Mouse (Mus musculus): ENCODE results near the gene Stk11. TPM values are rescaled to one million over a fixed set of nuclear protein-coding genes. Genes with fewer than 3 reads are reported as not detected.

Stk11 gene
- polyA plus RNA-seq, 1 experiment from 2014 or later, result 16.9 TPM

- H3K9ac ChIP-seq (replicated peaks), result no peak overlapping the region
- H3K4me1 ChIP-seq, result peaks cover 33% of the 10 kb centered on the region
- H3K36me3 ChIP-seq, result no peaks in the 10 kb centered on the region
- ATAC-seq (ENCODE audit: low FRiP score), result no peak
- H3K27me3 ChIP-seq (replicated peaks), result no peaks in the 10 kb centered on the region
- H3K4me2 ChIP-seq, result no peak overlapping the region
- 19% methylated on average over 6 of the region's 7 CpGs for WGBS
- H3K9me3 ChIP-seq (replicated peaks), result no peaks in the 10 kb centered on the region
- H3K4me3 ChIP-seq (replicated peaks), result no peak overlapping the region
- H3K27ac ChIP-seq (replicated peaks), result no peak overlapping the region
These were observed 18.3 kb upstream of the Stk11 start for GRCm38 (mm10) chr10:80097275-80097674.

- 86% methylated on average over 5 of the region's 5 CpGs for WGBS
- Histone ChIP-seq H3K4me3 (replicated peaks) (no peak overlapping the region), H3K9ac (replicated peaks) (no peak overlapping the region), H3K4me2 (no peak overlapping the region), H3K9me3 (replicated peaks) (no peaks in the 10 kb centered on the region), H3K4me1 (peaks cover 38% of the 10 kb centered on the region), H3K27me3 (replicated peaks) (no peaks in the 10 kb centered on the region), H3K27ac (replicated peaks) (no peak overlapping the region), H3K36me3 (no peaks in the 10 kb centered on the region)
- ATAC-seq (ENCODE audit: low FRiP score), result no peak
These were observed 17.0 kb upstream of the Stk11 start for GRCm38 (mm10) chr10:80098630-80099029.

GRCm38 (mm10) chr10:80100982-80101381 is 14.6 kb upstream of the Stk11 start:
- 70% methylated on average over 11 of the region's 11 CpGs for WGBS
- H3K4me2 ChIP-seq, result peak overlapping the region; percentile 93
- peak overlapping the region; percentile 95; the same call in 1 of the 2 replicates for H3K4me3 ChIP-seq (replicated peaks)

GRCm38 (mm10) chr10:80102216-80102915 is 13.2 kb upstream of the Stk11 start:
- H3K4me2 ChIP-seq, result peak overlapping the region; percentile 93
- no peaks in the 10 kb centered on the region for H3K36me3 ChIP-seq
- H3K27ac ChIP-seq (replicated peaks), result peak overlapping the region; percentile 79
- WGBS, result under 1% methylated on average over 58 of the region's 59 CpGs
- H3K4me3 ChIP-seq (replicated peaks), result peak overlapping the region; percentile 95
- no peaks in the 10 kb centered on the region for H3K27me3 ChIP-seq (replicated peaks)
- H3K9me3 ChIP-seq (replicated peaks), result no peaks in the 10 kb centered on the region
- ATAC-seq (ENCODE audit: low FRiP score), result peak; percentile 91
- peaks cover 36% of the 10 kb centered on the region for H3K4me1 ChIP-seq
- peak overlapping the region; percentile 91 for H3K9ac ChIP-seq (replicated peaks)

More at GRCm38 (mm10) chr10:80100982-80101381, 14.6 kb upstream of the Stk11 start:
- no peaks in the 10 kb centered on the region for H3K9me3 ChIP-seq (replicated peaks)
- H3K9ac ChIP-seq (replicated peaks), result no peak overlapping the region; the same call in 1 of the 2 replicates
- peaks cover 38% of the 10 kb centered on the region for H3K4me1 ChIP-seq
- H3K36me3 ChIP-seq, result no peaks in the 10 kb centered on the region
- no peak for ATAC-seq (ENCODE audit: low FRiP score)
- no peak overlapping the region for H3K27ac ChIP-seq (replicated peaks)
- H3K27me3 ChIP-seq (replicated peaks), result no peaks in the 10 kb centered on the region

GRCm38 (mm10) chr10:80103032-80103431 is 12.6 kb upstream of the Stk11 start:
- 89% methylated on average over 2 of the region's 2 CpGs for WGBS
- Histone ChIP-seq H3K27me3 (replicated peaks) (no peaks in the 10 kb centered on the region), H3K9ac (replicated peaks) (peak overlapping the region; percentile 91), H3K9me3 (replicated peaks) (no peaks in the 10 kb centered on the region), H3K36me3 (no peaks in the 10 kb centered on the region), H3K4me2 (peak overlapping the region; percentile 93), H3K27ac (replicated peaks) (peak overlapping the region; percentile 79), H3K4me1 (peaks cover 35% of the 10 kb centered on the region), H3K4me3 (replicated peaks) (no peak overlapping the region)
- no peak for ATAC-seq (ENCODE audit: low FRiP score)

- no peak overlapping the region for H3K27ac ChIP-seq (replicated peaks)
- no peak for ATAC-seq (ENCODE audit: low FRiP score)
- 78% methylated on average over 3 of the region's 3 CpGs for WGBS
These were observed 11.4 kb upstream of the Stk11 start for GRCm38 (mm10) chr10:80104181-80104580.

GRCm38 (mm10) chr10:80105460-80105859 is 10.1 kb upstream of the Stk11 start, which contains the start of gene Sbno2:
TSS of gene Sbno2 (minus strand) at chr10:80105571.
- Histone ChIP-seq H3K9ac (replicated peaks) (no peak within 1 kb of the TSS), H3K27ac (replicated peaks) (no peak within 1 kb of the TSS), H3K4me3 (replicated peaks) (no peak within 1 kb of the TSS), H3K4me1 (peaks cover 22% of the 10 kb centered on the region), H3K36me3 (no peaks in the 10 kb centered on the region), H3K27me3 (replicated peaks) (0 out of 2 replicates have a peak, but pooled peaks cover 2% of the 10 kb centered on the region), H3K4me2 (no peak within 1 kb of the TSS), H3K9me3 (replicated peaks) (no peaks in the 10 kb centered on the region)
- whole genome bisulfite sequencing, result 66% methylated on average over 5 of the region's 5 CpGs
- no peak for ATAC-seq (ENCODE audit: low FRiP score)

More at GRCm38 (mm10) chr10:80104181-80104580, 11.4 kb upstream of the Stk11 start:
- Histone ChIP-seq H3K4me1 (peaks cover 34% of the 10 kb centered on the region), H3K9ac (replicated peaks) (no peak overlapping the region), H3K9me3 (replicated peaks) (no peaks in the 10 kb centered on the region), H3K36me3 (no peaks in the 10 kb centered on the region), H3K27me3 (replicated peaks) (no peaks in the 10 kb centered on the region), H3K4me2 (no peak overlapping the region), H3K4me3 (replicated peaks) (no peak overlapping the region)

- 70% methylated on average over 5 of the region's 5 CpGs for WGBS
- Histone ChIP-seq H3K4me3 (replicated peaks) (no peak overlapping the region), H3K4me2 (no peak overlapping the region), H3K36me3 (no peaks in the 10 kb centered on the region), H3K27me3 (replicated peaks) (0 out of 2 replicates have a peak, but pooled peaks cover 2% of the 10 kb centered on the region), H3K9ac (replicated peaks) (no peak overlapping the region), H3K9me3 (replicated peaks) (no peaks in the 10 kb centered on the region), H3K27ac (replicated peaks) (no peak overlapping the region), H3K4me1 (peaks cover 17% of the 10 kb centered on the region)
- ATAC-seq (ENCODE audit: low FRiP score), result no peak
These were observed 9.7 kb upstream of the Stk11 start for GRCm38 (mm10) chr10:80105926-80106325.

GRCm38 (mm10) chr10:80107678-80108077 is 7.9 kb upstream of the Stk11 start:
- Histone ChIP-seq H3K4me3 (replicated peaks) (no peak overlapping the region), H3K27ac (replicated peaks) (no peak overlapping the region), H3K36me3 (no peaks in the 10 kb centered on the region), H3K9ac (replicated peaks) (no peak overlapping the region), H3K4me1 (peaks cover 4% of the 10 kb centered on the region; the same call in 1 of the 2 replicates), H3K4me2 (no peak overlapping the region), H3K9me3 (replicated peaks) (no peaks in the 10 kb centered on the region), H3K27me3 (replicated peaks) (0 out of 2 replicates have a peak, but pooled peaks cover 2% of the 10 kb centered on the region)
- 61% methylated on average over 6 of the region's 6 CpGs for WGBS
- no peak for ATAC-seq (ENCODE audit: low FRiP score)

GRCm38 (mm10) chr10:80114341-80115284 is 990 bp upstream of the Stk11 start:
- peaks cover 8% of the 10 kb centered on the region; the same call in 1 of the 2 replicates for H3K36me3 ChIP-seq
- H3K9ac ChIP-seq (replicated peaks), result peak overlapping the region; percentile 43
- peaks cover 41% of the 10 kb centered on the region for H3K4me1 ChIP-seq
- H3K27ac ChIP-seq (replicated peaks), result peak overlapping the region; percentile 86
- 0 out of 2 replicates have a peak, but pooled peaks cover 2% of the 10 kb centered on the region for H3K27me3 ChIP-seq (replicated peaks)
- H3K9me3 ChIP-seq (replicated peaks), result no peaks in the 10 kb centered on the region
- peak; percentile 44; the same call in 1 of the 2 replicates for ATAC-seq (ENCODE audit: low FRiP score)
- peak overlapping the region; percentile 93 for H3K4me2 ChIP-seq
- 3% methylated on average over 27 of the region's 27 CpGs for WGBS
- H3K4me3 ChIP-seq (replicated peaks), result peak overlapping the region; percentile 94

GRCm38 (mm10) chr10:80115944-80116335 is 337 bp downstream of the Stk11 start:
- Histone ChIP-seq H3K9me3 (replicated peaks) (no peaks in the 10 kb centered on the region), H3K4me1 (peaks cover 52% of the 10 kb centered on the region), H3K27ac (replicated peaks) (peak overlapping the region; percentile 90), H3K4me2 (peak overlapping the region; percentile 93), H3K27me3 (replicated peaks) (no peaks in the 10 kb centered on the region), H3K4me3 (replicated peaks) (peak overlapping the region; percentile 94), H3K9ac (replicated peaks) (peak overlapping the region; percentile 86), H3K36me3 (peaks cover 17% of the 10 kb centered on the region; the same call in 1 of the 2 replicates)
- ATAC-seq (ENCODE audit: low FRiP score), result no peak
- under 1% methylated on average over 63 of the region's 63 CpGs for WGBS
